ENCODE assay signal across 20 mouse cellular contexts in the genomic region with DNA sequence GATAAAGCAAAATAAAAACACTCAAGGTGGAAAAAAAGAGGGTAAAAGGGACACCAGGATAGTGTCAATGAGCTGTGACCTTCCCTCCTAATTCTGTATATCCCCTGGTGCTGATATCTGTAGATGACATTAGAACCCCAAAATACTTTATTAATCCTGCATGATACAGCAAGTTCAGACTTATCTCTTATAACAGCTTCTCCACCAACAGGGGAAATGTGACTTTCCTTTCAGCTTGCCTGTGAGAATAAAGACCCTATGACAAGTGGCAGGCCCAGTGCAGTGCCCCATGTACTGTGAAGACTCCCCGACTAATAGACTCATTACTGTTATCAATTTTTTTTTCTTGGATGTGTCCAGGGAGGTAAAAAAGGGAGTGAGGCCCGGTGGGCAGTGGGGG.
"Had no signal": no experiment of that assay in that cellular context is flagged by ENCODE, and none has a peak within 500 bp of the region (broad histone marks: within the 10 kb centered on the region; RNA-seq: fewer than 3 reads in every experiment).

No protein-coding gene starts in this region.

- DNase-seq: kidney, adult 18-20 months; kidney, adult 9 months; kidney, postnatal 14 days; kidney, postnatal 4 days; layer of hippocampus, postnatal 36 days; left cerebral cortex, postnatal 4 days; lung, adult 2 months; thymus, adult 2 months; thymus, postnatal 25 days had no signal

- H3K9me3 ChIP-seq: limb, embryonic 12.5 days; limb, embryonic 15.5 days; megakaryocyte, embryonic 14.5 days; midbrain, embryonic 15.5 days had no signal

- H3K36me3 ChIP-seq: limb, embryonic 12.5 days; limb, embryonic 15.5 days had no signal

- H3K27me3 ChIP-seq: limb, embryonic 12.5 days; limb, embryonic 15.5 days; megakaryocyte, embryonic 14.5 days; midbrain, embryonic 15.5 days had no signal

- H3K27ac ChIP-seq: hindbrain, postnatal 0 days; limb, embryonic 12.5 days; limb, embryonic 15.5 days; macrophage; midbrain, embryonic 15.5 days; stomach, postnatal 0 days had no signal

- H3K4me3 ChIP-seq: limb, embryonic 12.5 days; limb, embryonic 15.5 days; megakaryocyte, embryonic 14.5 days; midbrain, embryonic 15.5 days; myocyte had no signal

- ATAC-seq: hindbrain, postnatal 0 days; inflammation-experienced regulatory T-cells, adult 6 months; intestine, embryonic 16.5 days; midbrain, embryonic 15.5 days had no signal

- H3K9ac ChIP-seq: limb, embryonic 12.5 days; limb, embryonic 15.5 days; midbrain, embryonic 15.5 days had no signal

- H3K4me1 ChIP-seq: limb, embryonic 12.5 days; limb, embryonic 15.5 days; midbrain, embryonic 15.5 days had no signal

- H3K4me2 ChIP-seq: limb, embryonic 12.5 days; limb, embryonic 15.5 days; midbrain, embryonic 11.5 days; midbrain, embryonic 15.5 days had no signal
